Mouse (Mus musculus) 3T3-L1 (cell line): ENCODE measurements at regions not wholly inside any gene's neighbourhood (a gene's known extent, or its start where the extent isn't known, plus 50 kb on each side); places are given as distances from the start of the nearest gene placed in this dataset.

Experiments used
- DNase-seq: peaks from one replicate; pipeline ENCODE4 v3.0.0-alpha.2; 2015; ENCODE audit warnings: low read depth, low spot score

DNA sequence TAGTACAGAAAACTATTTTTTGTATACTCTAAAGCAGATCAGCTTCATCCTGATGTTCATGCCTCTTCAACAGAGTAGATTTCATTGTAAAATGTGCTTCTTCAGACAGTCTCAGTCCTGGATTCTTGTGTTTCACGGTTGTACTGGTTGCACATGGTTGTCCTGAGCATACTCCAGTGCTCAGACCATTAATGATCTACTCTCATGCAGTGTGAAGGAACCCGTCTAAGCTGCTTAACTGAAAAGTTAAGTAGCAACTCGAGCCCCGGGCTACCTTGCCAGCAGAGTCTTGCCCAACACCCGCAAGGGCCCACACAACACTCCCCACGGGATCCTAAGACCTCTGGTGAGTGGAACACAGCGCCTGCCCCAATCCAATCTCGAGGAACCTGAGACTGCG, 380.3 kb upstream of the Fbxo33 start:
- DNase-seq = no peak

DNA sequence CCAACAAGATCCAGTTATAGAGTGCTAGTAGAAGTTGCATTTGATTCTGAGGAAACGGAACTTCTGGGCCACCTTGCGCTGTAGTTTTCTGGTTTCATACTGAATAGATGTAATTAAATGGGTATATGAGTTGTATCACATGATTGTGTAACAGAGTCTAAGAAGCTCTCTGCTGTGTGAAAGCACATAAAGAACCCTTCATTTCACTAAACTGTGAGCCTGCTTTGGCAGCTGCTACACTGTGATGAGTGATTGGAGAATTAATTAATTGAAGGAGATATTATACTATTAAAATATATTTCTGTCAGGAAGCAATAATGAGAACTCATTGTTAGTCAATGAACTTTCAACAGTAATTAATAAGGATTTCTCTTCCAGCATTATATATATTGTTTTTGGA, 369.8 kb upstream of the Fbxo33 start:
- no peak for DNase-seq

DNA sequence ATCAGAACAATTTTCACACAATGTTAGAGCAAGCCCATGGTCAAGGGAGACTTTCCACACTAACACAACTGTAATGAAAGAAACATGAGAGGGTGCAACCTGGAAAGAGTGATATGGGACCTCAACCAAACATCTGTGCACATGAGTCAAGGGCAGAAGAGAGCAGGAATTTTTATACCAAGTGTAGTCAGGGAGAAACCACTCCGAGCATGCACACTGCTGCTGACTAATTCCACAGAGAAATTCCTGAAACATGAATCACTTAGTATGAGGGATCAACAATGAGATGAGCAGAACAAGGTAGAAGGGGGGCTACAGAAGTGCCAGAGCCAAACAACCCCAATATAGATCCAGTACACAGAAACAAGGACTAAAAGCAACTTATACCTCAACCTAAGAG, 363.1 kb upstream of the Fbxo33 start:
- DNase-seq = peak; percentile 91

DNA sequence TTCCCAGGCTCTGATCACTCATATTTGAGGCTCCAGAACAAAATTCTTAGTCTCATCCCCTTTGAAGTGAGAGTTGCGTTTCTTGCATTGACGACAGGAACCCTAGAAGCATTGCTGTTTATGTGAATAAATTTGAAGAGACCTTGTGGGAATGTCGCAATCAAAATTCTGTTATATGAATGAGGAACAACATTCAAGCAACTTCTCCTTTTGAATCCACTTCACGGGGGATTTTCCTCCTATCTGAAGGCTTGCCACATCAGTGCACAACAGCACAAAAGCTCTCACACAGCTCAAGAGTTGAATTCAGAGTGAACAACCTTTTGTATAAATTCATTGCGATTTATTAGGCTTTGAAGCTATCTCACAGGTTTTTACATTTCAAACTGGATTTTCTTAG, 360.2 kb upstream of the Fbxo33 start:
- DNase-seq = no peak

DNA sequence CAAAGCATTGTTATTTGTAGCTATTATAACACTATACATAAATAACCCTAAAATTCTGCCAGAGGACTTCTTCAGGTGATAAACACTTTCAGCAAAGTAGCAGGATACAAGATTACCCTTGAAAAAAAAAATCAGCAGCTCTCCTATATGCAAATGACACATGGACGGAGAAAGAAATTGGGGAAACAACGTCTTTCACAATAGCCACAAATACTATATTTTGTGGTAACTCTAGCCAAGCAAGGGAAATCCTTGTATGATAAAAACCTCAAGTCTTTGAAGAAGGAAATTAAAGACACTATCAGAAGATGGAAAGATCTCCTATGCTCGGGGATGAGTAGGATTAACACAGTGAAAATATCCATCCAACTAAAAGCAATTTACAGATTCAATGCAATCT, 344.4 kb upstream of the Fbxo33 start:
- no peak for DNase-seq

DNA sequence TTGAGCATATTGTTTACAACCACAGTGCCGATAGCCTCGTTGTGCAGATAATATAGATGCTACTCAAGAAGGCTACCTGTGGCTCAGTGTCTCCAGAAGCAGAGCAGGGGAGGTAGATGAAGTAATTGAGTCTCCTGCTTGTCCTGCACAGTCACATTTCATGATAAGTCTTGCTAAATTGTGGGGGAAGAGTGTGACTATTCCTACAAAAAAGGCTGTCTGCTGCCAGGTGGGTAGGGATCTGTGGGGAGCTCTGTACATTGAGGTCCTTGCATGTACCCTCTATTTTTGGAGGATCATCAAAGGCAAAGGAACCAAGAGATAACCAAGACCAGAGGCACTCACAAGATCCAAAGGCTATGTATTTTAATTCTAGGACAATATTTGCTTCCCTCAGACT, 320.3 kb upstream of the Fbxo33 start:
- DNase-seq = no peak

DNA sequence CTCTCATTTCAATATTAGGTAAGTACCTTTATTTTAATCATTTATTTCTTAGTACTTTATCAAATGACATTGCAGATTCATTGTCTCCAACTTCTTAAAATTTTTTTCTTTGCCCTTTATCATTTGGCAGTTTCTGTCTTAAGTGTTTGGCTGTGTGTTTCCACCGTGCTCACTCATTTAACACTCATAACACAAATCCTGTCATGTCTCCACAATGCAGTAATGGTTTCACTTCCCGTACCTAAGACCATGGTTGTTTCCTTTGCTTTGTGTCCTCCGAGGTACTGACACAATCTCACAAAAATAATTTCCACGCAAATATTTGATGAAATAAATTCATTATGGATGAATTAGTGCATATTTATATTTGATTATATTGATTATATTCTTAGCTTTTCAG, 311.0 kb upstream of the Fbxo33 start:
- DNase-seq = no peak

DNA sequence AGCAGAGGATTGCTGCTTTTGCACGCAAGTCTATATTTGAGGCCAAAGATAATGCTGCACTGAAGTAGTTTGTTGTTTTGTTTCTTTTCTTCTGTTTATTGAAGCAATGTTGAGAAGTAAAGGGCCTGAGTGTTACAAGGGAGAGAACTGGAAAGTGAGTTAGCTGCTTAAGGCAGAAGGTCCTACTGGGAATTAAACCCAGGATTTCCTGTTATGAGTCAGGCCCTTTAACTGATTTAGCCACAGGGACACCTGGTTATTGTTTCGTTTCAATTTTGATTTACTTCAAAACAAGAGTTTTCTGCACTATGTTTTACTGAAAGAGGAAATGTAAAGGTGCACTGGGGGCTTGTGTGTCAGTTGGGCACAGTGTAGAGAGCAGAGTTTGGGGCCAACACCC, 303.8 kb upstream of the Fbxo33 start:
- DNase-seq = peak; percentile 15

DNA sequence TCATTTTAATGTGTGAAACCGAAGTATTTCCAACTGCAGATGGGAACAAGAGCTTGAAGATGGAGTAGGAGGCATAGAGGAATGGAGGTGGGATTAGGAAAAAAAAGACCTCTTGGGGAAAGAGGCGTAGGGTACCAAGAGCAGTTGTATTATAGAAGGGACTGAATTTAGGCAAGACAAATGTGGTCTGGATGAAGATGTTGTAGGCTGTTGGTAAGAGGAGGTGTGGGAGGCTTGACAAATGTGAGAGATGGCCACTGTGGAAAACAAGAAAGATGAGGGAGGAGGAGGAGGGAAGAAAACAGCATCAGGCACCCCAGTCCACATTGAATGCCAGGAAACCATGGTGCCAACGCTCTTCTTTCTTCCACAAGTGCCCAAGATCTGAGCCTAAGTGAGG, 302.4 kb upstream of the Fbxo33 start:
- DNase-seq = no peak

DNA sequence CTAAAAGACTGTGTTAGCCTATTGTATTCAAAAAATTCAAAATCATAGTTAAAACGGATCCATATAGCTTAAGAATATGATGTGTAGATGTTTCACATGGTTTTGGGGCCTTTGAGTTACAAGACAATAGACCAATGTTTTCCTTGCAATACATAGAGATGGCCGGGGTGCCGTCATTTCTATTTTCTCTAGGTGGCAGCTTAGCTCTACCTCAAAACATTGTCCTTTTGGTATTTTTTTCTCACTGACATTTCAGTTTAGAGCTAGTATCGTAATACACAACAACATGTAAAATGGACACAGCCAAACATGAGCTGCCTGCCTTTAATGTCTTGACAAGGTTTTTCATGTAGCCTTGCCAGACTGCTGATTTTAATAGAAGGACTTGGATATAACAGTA, 290.3 kb upstream of the Fbxo33 start:
- peak; percentile 28 for DNase-seq

DNA sequence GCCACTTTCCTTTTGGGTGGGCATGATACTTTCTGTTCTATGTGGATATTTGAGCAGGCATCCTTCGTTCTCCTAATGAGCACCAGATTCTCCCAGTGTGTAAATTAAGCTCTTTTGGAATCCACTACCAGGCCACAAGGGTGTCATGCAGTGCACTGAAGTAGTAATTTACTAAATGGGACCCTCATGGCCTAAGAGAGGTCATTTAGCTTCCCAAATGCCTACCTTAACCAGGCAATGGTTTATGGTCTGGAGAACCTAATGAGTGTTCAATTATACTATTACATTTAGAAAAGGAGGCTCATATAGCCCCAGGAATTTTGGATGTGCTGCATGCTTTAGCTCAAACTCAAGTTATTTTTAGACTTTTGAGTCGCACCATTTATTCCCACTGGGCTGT, 289.6 kb upstream of the Fbxo33 start:
- no peak for DNase-seq

DNA sequence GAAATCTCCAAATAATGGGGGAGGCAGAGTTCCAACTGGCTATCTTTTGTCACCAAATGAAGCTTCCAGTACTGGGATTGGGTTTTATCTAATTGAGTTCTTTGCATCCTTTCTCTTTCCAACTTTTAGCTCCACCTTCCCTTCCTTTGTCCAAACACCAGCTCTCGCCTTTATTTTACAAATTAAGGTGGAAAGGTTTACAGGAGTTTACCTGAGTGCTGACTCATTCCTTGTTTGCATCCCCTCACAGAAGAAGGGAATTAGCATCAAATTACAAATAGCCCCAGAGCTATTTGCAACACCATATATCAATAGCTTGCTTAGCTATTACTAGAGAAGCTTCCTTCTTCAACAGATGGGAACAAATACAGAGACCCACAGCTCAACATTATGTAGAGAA, 287.9 kb upstream of the Fbxo33 start:
- no peak for DNase-seq

DNA sequence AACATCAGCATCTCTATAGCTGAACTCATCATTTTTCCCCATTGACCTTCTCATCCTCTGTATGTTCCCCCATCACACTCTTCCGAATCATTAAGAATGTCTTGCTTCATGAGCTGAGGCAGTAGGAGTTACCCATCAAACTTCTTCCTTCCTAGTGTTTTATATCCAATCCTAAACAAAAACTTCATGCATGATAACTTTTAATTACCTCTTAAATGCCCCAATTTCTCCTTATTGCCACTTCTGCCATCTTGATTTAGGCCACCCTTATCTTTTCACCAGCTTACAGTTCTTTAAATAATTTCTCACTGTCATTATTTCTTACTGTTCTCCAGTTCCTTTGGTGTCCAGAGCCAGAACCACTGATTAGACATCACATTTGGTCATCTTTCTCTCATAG, 277.9 kb upstream of the Fbxo33 start:
- no peak for DNase-seq

DNA sequence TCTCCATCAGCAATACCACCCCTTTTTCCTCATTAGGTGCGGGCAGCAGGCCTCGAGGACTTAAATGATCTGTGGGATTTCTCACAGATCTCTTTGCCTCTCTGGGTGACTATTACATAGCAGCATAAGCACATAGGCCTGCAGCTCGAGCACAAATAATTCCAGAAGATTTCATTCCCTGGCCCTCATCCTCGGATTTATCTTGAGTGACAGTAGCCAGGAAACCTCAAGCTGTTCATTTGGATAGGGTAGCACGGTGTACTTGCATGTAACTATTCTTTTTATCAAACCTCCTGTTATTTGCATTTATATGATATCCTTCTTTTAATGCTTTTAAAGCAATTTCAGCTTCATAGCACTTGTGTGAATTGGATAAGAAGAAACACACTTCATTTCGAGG, 268.5 kb upstream of the Fbxo33 start:
- DNase-seq = no peak

DNA sequence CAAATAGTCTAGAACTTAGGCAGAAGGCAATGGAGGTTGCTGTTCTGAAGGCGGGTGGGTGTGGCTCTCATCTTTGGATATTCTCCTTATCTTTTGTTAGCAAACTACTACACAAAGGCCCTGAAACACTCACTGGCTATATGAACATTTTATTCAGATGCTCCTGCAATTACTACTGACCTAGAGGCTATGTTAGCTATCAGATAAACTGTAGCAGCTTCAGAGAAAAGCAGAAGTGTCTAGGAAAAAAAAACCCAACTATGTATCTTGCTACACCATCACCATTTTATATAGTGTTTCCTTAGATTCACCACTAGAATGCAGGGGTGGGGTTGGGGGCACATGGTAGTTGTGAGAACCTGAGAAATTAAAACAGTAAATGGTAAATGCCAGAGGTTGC, 268.0 kb upstream of the Fbxo33 start:
- no peak for DNase-seq

DNA sequence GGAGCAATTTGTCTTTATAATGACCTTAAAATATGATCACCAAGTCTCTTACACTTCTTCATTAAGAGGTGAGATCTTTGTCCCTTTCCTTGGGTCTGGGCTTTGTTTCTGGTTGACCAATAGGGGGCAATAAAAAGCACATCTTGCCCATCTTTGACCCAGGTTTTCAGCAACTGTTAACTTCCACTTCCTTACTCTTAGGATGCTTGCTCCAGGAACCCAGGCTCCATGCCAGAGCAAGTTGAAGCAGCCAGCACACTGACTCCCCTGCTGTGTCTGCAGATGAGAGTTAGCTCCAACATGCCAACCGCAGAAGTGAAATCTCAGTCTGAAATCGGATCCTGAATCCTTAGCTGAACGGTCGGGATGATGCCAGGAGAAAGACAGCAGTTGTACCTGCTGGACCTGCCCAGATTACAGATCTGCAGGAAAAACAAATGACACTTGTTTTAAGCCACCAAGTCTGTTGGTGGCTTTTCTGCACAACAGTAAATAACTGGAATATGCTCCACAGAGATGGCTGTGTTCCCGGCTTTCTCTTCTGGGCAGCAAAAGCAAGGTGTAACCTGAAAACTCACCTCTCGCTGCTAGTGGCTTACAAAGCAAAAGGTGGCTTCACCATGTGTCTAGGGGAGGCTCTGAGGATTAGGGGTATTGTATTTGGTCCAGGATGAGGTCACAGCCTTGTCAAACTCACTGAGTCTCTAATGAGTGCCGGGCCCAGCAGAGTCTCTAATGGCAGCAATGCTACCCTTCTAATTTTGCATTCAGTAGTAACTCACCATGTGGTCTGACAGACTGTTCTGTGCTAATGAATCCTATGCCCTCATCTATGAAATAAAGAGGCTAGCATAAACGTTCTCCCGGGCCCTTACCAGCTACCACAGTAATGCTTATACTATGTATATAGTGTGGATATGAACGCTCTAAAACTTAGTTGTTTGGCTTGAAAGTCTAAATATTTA, 241.8 kb upstream of the Fbxo33 start:
- peak; percentile 20 for DNase-seq

DNA sequence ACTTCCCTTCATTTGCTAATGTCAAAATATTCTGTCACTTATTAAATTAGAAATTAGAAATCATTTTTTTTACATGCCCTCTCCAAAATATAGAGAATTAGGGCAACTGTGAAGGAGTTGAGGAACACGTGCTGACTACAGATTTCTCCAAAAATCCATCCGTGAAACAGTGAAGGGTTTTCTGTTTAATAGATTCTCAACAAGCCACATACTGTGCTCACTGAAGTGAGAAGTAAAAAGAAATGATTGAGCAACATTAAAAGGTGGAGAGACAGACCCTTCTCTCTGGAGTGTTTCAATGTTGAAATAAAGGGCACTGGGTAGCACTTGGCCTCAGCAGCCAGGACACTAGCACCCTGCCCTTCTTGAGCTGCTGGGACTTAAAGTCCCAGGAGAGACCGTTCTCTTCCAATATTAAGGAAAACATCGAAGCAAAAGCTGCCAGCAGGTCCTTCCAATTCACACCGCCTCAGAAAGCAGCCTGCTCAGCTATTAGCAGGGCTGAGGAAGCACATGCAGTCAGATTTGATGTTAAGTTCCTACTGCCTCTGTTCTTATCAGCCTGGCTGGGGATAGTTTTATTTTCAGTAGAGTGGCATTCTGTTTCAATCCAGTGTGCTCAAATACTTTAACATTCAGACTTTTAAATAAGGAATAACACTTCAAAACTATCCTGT, 236.8 kb upstream of the Fbxo33 start:
- DNase-seq = no peak

DNA sequence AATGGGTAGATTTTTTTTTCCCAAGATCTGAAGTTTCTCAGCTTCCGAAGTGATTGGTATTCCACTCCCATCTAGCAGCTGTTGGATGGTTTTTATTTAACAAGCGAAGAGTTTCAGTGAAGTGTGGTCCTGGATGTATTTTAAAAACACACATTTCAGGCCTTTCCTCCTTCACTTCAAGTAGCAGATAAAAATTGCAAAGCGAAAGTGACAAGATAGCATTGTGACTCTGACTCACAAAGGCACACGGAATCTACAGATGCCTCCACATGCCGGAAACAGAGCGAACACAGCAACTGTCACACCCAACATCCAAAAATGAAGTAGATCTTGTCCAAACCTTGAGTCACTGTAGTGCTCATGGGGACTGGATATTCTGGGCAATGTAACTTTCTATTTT, 195.5 kb upstream of the Fbxo33 start:
- DNase-seq = no peak

DNA sequence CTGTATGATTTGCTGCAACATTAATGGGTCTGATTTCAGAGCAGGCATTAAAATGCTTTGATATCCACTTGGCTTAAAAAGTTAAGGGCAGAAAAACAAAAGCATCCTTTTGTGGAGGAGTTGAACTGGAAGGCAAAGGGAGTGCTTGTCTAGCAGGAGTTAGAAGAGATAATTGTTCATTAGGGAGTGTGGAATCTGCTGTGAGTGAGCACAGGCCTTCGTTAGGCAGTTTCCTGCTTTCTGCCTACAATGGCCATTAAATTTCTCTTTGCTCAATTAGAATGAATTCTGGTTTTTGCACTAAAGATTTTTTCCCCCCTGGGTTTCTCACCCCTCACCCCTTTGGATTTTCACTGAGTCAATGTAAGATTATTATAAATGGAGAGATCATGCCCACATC, 192.0 kb upstream of the Fbxo33 start:
- DNase-seq = no peak

DNA sequence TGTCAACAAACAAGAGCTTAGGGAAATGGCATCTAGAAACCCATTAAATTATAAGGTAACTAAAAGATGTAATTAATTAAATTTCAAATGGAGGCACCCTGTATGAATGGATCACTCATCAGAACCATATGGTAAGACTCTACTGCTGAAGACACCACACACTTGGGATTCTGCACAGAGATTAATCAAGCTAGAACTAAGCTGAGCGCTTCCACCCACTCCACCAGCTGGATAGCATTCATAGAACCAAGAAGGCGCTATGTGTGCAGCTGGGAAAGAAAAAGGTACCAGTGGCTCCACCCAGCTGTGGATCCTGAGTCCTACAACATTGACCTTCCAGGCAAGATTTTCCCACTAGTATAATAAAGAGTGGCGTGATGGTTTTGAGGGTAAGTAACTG, 171.6 kb upstream of the Fbxo33 start:
- DNase-seq = no peak

DNA sequence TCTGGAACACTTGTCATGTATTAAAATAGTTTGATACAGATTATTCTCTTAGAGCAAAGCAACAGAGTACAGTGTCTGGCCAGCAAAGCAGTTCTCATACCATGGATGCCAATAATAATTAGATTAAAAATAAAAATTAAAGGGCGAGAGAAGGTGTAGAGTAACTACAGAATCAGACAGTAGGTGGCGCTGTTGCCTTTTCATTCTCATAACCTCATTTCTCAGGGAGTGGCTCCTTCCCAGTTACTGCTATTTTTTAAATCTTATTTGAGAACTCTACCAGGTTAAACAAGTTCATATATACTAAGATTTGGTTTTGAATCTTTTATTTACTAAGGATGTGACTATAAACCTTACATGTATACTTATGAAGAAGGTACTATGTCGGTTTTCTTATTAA, 163.3 kb upstream of the Fbxo33 start:
- DNase-seq = peak; percentile 85

DNA sequence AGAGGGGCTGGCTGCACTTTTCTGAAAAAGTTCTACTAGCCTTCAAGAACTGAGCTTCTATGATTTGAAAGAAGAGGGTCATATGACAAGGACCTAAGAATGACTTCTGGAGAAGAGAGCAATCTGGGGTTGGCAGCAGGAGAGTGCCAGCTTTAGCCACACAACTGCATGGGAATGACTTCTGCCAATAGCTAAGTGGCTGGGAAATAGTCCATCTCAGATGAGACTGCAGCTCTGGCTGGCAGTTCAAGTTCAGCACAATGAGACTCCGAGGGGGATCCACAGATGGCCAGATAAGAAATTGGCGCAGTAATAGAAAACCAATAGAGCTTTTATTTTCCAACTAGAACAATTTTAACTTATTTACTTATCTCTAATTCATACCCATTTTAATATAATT, 122.1 kb upstream of the Fbxo33 start:
- no peak for DNase-seq

DNA sequence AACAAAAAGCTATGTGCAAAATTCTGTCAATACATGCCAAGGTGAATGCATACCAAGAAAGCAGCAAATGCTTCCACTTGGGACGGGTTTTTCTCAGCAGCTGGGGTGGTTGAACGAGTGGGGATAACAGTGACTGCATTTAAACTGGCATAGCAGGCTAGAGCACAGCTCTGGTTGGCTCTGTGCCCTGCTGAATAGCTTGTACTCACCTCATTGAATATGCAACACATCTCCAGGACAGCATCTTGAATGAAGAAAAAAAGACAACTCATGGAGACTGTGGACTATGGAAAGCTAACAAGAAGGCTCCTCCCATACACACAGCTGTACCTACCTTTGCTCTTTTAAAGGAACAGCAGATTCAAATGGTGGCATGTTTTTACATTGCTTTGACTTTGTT, 111.2 kb upstream of the Fbxo33 start:
- DNase-seq = no peak
